Mouse (Mus musculus) R1 (cell line): Measurements from ENCODE around the gene Spred3.
A peak's percentile ranks its signal among the peaks of the same experiment; 100 is the strongest.

Experiments
- DNase-seq: peaks from one replicate; pipeline ENCODE4 v3.0.0-alpha.2; 2018; ENCODE audit warnings: low read depth, low spot score

The Spred3 gene

DNA sequence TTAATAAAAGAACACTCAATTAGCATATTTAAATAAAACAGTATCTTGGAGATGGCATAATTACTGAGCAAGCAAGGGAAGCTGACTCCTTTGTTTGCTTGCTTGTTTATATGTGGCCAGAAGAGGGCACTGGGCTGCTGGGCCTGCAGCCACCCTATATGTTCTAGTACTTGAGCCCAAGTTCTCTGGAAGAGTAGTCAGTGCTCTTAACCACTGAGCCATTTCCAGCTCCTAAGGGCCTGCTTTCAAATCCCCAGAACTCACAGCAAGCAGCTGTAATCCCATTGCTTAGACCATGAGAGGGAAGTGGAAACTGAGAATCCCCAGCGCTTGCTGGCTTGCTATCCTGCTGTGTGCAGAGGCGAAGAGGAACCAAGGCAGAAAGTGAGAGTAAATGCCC, 41.5 kb downstream of the Spred3 start:
- peak; percentile 48 for DNase-seq

DNA sequence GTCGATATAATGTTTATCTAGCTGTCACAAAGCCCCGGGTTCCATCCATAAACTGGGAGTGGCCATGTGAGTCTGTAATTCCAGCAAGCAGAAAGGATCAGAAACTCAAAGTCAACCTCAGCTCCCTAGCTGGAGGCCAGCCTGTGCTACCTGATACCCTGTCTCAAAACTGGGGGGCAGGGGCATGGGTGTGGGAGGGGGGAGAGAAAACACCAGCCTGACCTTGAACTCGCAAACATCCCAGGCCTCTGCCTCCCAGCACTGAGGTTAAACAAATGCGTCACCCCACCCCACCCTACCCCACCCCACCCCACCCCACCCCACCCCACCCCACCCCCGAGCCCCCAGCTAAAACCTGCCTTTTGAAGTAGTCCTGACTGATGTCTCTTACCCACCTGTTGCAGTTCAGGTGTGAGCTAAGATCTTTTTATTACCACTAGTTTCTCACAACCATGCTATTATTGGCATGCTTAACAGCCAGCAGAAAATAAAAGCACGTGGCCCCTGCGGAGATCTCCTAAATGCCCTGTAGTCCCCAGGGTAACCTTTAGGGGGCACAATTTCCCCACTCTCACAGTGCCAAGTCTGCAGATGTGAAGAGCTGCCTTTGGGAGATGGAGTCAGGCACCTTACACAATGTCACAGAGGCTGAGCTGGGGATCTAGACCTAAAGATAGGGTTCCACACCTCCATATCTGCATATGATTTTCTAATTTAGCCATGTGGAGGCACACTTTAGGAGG, 43.9 kb downstream of the Spred3 start:
- peak; percentile 87 for DNase-seq

DNA sequence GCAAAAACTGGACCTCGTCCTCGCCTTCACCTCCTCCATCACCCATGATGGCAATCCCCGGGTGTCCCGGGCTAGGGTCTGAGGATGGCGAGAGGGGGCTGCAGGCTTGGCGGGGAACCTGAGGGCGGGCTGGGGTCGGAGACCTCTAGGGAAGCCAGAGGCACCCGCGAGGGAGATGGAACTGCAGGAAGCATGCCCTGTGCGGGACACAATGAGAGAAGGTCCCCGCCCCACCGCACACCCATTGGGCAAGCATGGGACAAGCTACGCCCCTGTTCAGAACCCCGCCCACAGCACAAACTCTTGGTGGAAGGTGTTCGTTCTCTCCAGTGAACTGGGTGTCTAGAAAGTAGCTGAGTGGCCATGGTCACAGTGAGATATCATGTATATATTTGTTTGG, 45.2 kb downstream of the Spred3 start, which contains the start of gene Ryr1:
Gene Ryr1 (minus strand): TSS at position 210 of the 400 bp plus-strand sequence.
- peak; percentile 95 for DNase-seq

DNA sequence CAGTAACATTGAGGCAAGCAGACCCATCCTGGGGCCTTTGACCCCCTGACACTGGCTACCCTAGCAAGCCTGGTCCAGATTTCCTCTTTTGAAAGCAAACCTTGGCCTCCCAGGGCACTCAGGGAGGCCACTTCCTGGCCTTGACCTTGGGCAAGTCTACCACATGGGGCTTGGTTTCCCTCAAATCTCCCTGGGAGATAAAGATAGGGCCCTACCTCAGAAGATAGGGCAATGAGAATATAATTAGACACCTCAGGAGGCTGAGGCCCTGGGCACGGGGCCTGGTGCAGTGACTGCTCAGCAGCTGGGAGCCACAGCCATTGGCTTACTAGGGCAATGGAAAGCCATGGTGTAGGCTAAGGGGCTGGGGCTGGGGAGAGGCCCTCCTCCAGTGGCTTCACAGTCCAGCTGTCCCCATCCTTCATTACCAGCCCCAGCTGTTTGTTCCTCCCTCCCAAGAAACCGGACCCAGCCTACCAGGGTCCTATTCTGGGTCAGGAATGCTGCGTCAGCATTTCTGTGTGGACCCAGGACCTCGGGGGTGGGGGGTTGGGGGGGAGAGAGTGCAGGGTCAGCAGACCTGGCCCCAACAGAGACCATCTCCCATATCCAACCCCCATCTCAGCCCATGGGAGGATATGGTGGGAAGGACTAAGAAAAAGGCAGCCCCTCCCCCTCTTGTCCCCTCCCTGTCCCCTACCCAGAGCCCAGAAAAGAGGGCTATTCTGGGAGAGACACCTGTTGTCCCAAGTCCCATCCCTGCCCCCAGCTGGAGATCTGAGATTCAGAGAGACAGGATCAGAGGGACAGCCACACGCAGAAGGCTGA, 46.5 kb downstream of the Spred3 start:
- no peak for DNase-seq

DNA sequence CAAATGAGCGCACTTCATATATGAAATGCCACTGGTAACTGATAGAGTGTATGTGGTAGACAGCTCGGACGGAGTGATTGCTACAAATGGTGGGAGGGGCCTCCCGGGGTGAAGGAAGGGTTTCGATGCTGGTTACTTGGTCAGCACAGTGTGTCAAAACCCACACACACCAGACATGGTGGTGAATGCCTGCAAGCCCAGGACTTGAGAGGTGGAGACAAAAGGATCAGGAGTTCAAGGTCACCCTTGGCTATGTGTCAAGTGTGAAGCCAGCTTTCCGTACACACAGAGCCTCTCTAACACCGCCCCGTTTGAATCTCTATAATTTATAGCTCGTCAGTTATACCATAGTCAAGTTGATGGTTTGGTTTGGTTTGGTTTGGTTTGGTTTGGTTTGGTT, 47.4 kb downstream of the Spred3 start:
- peak; percentile 49 for DNase-seq

GRCm38 (mm10) chr7:29119526-29119925, 50.7 kb downstream of the Spred3 start:
- no peak for DNase-seq

DNA sequence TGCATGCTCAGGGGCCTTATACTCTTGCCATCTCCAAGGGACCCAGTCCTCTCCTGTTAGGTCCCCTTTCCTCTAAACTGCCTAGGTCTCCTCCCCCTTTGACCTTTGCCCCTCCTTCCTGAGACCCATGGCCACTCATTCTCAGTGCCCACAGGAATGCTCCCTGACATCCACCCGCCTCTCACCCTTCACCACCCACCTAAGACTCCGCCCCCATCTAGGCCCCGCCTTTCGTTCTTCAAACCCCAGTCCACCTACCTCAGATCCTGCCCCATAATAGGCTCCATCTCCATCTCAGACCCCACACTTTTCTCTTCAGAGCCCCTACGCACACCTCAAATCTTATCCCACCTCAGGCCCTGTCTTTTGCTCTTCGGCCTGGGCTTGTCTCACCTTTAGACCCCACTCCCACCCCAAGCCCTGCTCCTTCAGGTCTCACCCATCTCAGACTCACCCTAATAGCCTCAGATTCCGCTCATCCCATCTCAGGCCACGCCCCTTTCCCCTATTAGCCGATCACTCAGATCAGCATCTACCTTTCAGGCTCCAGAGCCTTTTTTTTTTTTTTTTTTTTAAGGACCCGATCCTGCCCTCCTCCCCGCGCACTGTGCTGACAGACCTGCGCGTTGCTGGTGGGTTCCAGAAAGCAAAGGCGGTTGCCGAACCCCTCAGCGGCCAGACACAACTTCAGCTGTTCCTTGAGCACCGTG, 51.9 kb downstream of the Spred3 start:
- DNase-seq = peak; percentile 89

GRCm38 (mm10) chr7:29108992-29109955, 60.9 kb downstream of the Spred3 start:
- DNase-seq = peak; percentile 93
